Mouse (Mus musculus): ENCODE results near the gene Fance. TPM values are rescaled to one million over a fixed set of nuclear protein-coding genes. Genes with fewer than 3 reads are reported as not detected.
A peak's percentile ranks its signal among the peaks of the same experiment; 100 is the strongest.

Fance gene
- polyA plus RNA-seq, 1 experiment: 13.7 TPM

GRCm38 (mm10) chr17:28344050-28344607, 30.8 kb downstream of the Fance start:
- no peak for TF ChIP-seq POLR2A (IDR thresholded peaks at IDR 0.05; ENCODE audit: extremely low read depth, insufficient read depth, low read length)
- TF ChIP-seq CTCF (IDR thresholded peaks at IDR 0.05; ENCODE audit: extremely low read depth, insufficient read depth, low read length): no peak
- no peak overlapping the region for H3K4me3 ChIP-seq (ENCODE audit: insufficient read depth, low read length)
- no peak overlapping the region for H3K27ac ChIP-seq (ENCODE audit: insufficient read depth, low read length)
- no peaks in the 10 kb centered on the region for H3K4me1 ChIP-seq (ENCODE audit: control insufficient read depth, insufficient read depth, low read length)

DNA sequence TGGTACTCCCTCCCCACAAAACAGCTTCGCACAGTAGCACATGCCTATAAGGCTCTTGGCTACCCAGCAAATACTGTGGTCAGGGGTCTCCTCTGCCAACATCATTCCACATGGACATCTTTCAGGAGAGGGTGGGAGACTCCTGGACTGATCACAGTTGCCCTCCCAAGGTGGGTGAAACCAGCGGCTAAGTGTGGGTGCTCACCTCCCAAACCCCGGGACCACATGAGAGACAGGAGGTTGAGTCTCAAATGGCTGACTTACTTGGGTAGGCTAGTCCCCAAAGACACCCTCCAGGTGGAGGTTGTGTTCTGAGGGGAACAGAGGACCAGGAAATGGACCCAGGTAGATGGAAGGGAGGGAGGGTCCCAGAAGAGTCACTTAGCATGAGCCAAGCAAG, 31.4 kb downstream of the Fance start:
- no peaks in the 10 kb centered on the region for H3K4me1 ChIP-seq (ENCODE audit: control insufficient read depth, insufficient read depth, low read length)
- TF ChIP-seq CTCF (IDR thresholded peaks at IDR 0.05; ENCODE audit: extremely low read depth, insufficient read depth, low read length): no peak
- TF ChIP-seq POLR2A (IDR thresholded peaks at IDR 0.05; ENCODE audit: extremely low read depth, insufficient read depth, low read length): no peak
- H3K4me3 ChIP-seq (ENCODE audit: insufficient read depth, low read length): no peak overlapping the region
- H3K27ac ChIP-seq (ENCODE audit: insufficient read depth, low read length): no peak overlapping the region

DNA sequence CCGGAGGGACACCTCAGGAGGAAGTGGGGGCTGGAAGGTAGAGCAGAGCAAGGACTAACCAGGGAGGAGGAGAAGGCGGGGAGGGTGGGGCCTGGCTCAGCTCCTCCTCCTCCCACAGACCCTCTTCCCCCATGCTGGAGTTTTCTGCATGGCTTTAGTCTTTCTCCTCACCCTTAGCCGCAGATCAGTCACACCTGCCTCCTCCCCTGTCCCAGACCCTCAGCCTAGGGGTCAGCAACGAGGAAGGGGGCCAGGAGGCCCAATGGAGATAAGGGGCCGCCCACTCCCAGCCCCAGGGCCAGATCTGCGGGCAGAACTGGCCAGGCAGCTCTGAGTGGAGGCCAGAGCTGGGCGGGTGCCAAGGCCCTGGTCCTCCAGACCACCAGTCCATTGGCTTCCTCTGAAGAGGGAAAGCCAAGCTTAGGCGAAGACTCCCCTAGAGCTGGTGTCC, 32.0 kb downstream of the Fance start:
- TF ChIP-seq POLR2A (IDR thresholded peaks at IDR 0.05; ENCODE audit: extremely low read depth, insufficient read depth, low read length) (no peak), CTCF (IDR thresholded peaks at IDR 0.05; ENCODE audit: extremely low read depth, insufficient read depth, low read length) (no peak)

GRCm38 (mm10) chr17:28345882-28346281, 32.6 kb downstream of the Fance start:
- Histone ChIP-seq H3K4me3 (ENCODE audit: insufficient read depth, low read length) (no peak overlapping the region), H3K4me1 (ENCODE audit: control insufficient read depth, insufficient read depth, low read length) (no peaks in the 10 kb centered on the region), H3K27ac (ENCODE audit: insufficient read depth, low read length) (no peak overlapping the region)
- TF ChIP-seq POLR2A (IDR thresholded peaks at IDR 0.05; ENCODE audit: extremely low read depth, insufficient read depth, low read length) (no peak), CTCF (IDR thresholded peaks at IDR 0.05; ENCODE audit: extremely low read depth, insufficient read depth, low read length) (no peak)

More for the DNA sequence above, 32.0 kb downstream of the Fance start:
- H3K4me3 ChIP-seq (ENCODE audit: insufficient read depth, low read length): no peak overlapping the region
- H3K27ac ChIP-seq (ENCODE audit: insufficient read depth, low read length): no peak overlapping the region
- no peaks in the 10 kb centered on the region for H3K4me1 ChIP-seq (ENCODE audit: control insufficient read depth, insufficient read depth, low read length)

GRCm38 (mm10) chr17:28347327-28347726, 34.0 kb downstream of the Fance start:
- no peaks in the 10 kb centered on the region for H3K4me1 ChIP-seq (ENCODE audit: control insufficient read depth, insufficient read depth, low read length)
- H3K4me3 ChIP-seq (ENCODE audit: insufficient read depth, low read length): no peak overlapping the region
- no peak overlapping the region for H3K27ac ChIP-seq (ENCODE audit: insufficient read depth, low read length)
- TF ChIP-seq CTCF (IDR thresholded peaks at IDR 0.05; ENCODE audit: extremely low read depth, insufficient read depth, low read length) (no peak), POLR2A (IDR thresholded peaks at IDR 0.05; ENCODE audit: extremely low read depth, insufficient read depth, low read length) (no peak)

- Histone ChIP-seq H3K4me1 (ENCODE audit: control insufficient read depth, insufficient read depth, low read length) (no peaks in the 10 kb centered on the region), H3K4me3 (ENCODE audit: insufficient read depth, low read length) (no peak overlapping the region), H3K27ac (ENCODE audit: insufficient read depth, low read length) (no peak overlapping the region)
- TF ChIP-seq POLR2A (IDR thresholded peaks at IDR 0.05; ENCODE audit: extremely low read depth, insufficient read depth, low read length) (no peak), CTCF (IDR thresholded peaks at IDR 0.05; ENCODE audit: extremely low read depth, insufficient read depth, low read length) (no peak)
These were observed 34.9 kb downstream of the Fance start for GRCm38 (mm10) chr17:28348211-28348610.

- peak overlapping the region; percentile 40; the same call in 1 of the 2 replicates for H3K4me3 ChIP-seq (ENCODE audit: insufficient read depth, low read length)
- TF ChIP-seq CTCF (IDR thresholded peaks at IDR 0.05; ENCODE audit: extremely low read depth, insufficient read depth, low read length) (no peak), POLR2A (IDR thresholded peaks at IDR 0.05; ENCODE audit: extremely low read depth, insufficient read depth, low read length) (no peak)
- no peaks in the 10 kb centered on the region for H3K4me1 ChIP-seq (ENCODE audit: control insufficient read depth, insufficient read depth, low read length)
- no peak overlapping the region for H3K27ac ChIP-seq (ENCODE audit: insufficient read depth, low read length)
These were observed 36.1 kb downstream of the Fance start for GRCm38 (mm10) chr17:28349264-28349880.

GRCm38 (mm10) chr17:28349901-28350465, 36.7 kb downstream of the Fance start:
- Histone ChIP-seq H3K4me3 (ENCODE audit: insufficient read depth, low read length) (peak overlapping the region; percentile 40), H3K27ac (ENCODE audit: insufficient read depth, low read length) (no peak overlapping the region), H3K4me1 (ENCODE audit: control insufficient read depth, insufficient read depth, low read length) (no peaks in the 10 kb centered on the region)
- TF ChIP-seq CTCF (IDR thresholded peaks at IDR 0.05; ENCODE audit: extremely low read depth, insufficient read depth, low read length): no peak
- TF ChIP-seq POLR2A (IDR thresholded peaks at IDR 0.05; ENCODE audit: extremely low read depth, insufficient read depth, low read length): no peak

DNA sequence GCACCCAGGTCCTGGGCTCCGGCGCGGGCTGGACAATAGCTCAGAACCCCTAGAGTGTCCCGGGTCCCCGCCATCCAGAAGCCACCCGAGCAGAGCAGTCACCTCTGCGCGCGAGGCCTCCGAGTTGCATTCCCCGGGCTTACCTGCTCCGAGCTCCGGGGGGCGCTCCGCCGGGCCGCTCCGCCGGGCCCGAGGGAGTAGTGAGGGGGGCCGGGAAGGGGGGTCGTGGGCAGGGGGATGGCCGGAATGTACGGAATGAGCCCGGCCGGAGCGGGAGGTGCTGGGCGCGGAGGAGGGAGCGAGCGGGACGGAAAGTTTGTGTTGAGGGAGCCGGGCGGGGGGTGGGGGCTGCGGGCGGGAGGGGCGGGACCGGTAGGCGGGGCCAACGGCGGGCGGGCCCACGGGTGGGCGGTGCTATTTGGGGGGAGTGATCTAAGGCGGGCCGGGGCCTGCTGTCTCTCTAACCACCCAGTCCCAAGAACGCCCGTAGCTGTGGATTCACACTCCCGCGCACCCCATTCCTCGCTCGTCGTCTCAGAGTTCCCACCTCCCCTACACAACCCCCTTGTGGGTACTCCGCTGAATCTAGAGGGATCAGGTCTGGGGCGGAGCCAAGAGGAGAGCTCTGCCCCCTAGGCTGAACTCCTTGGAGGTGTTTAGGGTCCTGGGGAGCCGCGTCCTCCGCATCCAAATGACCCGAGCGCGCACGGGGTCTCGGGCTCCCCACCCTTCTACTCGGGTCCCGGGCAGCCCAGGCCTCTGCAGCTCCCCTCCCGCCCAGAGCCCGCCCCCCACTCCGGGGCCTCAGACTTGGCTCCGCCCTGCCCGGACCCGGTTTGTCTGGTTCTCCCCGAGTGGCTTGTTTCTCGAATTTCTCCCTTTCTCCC, 37.4 kb downstream of the Fance start, which contains the start of gene Tead3:
Tead3 (minus strand) TSS at position 352 of the 887 bp plus-strand sequence.
- Histone ChIP-seq H3K4me3 (ENCODE audit: insufficient read depth, low read length) (peak within 1 kb of the TSS; percentile 40), H3K27ac (ENCODE audit: insufficient read depth, low read length) (no peak within 1 kb of the TSS), H3K4me1 (ENCODE audit: control insufficient read depth, insufficient read depth, low read length) (no peaks in the 10 kb centered on the region)
- TF ChIP-seq POLR2A (IDR thresholded peaks at IDR 0.05; ENCODE audit: extremely low read depth, insufficient read depth, low read length) (peak; percentile 22; the same call in 1 of the 2 replicates), CTCF (IDR thresholded peaks at IDR 0.05; ENCODE audit: extremely low read depth, insufficient read depth, low read length) (no peak)
